Mouse (Mus musculus): ENCODE results near the gene Olfr366. TPM values are rescaled to one million over a fixed set of nuclear protein-coding genes. Genes with fewer than 3 reads are reported as not detected.
"Not testable (repeated sequence)": the region's sequence is repeated elsewhere in the genome, so short reads cannot be mapped to it uniquely, and the experiment has no call there.

Olfr366 gene
- total RNA-seq (2021) = not detected
- long read RNA-seq, experiment 1 = 0 reads
- long read RNA-seq, experiment 2 = 0 reads

DNA sequence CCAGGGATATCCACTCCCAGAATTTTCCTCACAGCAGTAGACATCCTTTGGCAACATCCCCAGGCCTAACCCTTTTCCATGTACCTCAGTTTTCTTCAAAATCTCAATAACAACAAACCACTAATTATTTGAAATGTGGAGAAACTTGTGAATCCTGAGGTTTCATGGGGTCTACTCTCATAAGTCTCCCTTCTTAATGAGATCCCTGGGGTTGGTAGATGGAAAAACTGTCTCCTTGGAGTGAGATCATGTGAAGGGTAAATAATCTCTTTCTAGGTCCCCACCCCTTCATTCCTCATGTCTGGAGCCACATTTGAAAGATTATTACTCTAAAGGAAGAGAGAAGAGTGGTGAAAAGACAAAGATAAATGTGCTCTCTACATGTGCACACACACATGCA, at the start of gene Olfr366:
Gene Olfr366 (plus strand): TSS at position 301 of the 400 bp plus-strand sequence.
- no peak for DNase-seq

GRCm38 (mm10) chr2:37187898-37188297, 23.5 kb upstream of the Olfr366 start, which contains the start of gene Olfr365:
Gene Olfr365 (plus strand): TSS chr2:37188198.
- no peak for DNase-seq

- DNase-seq = not testable (repeated sequence)
Measured at GRCm38 (mm10) chr2:37261781-37262180, 50.4 kb downstream of the Olfr366 start.

Other genes with a start within 250 kb of the Olfr366 start
- gene Olfr357, start 217.7 kb upstream of the Olfr366 start, total RNA-seq (2021) = not detected
- gene Olfr358, start 202.2 kb upstream of the Olfr366 start, total RNA-seq (2021) = not detected
- gene Olfr360, start 145.8 kb upstream of the Olfr366 start, total RNA-seq (2021) = not detected
- not detected for gene Olfr361, start 122.3 kb upstream of the Olfr366 start, total RNA-seq (2021)
- not detected for gene Olfr362, start 93.7 kb upstream of the Olfr366 start, total RNA-seq (2021)
- not detected for gene Olfr364-ps1, start 72.3 kb upstream of the Olfr366 start, total RNA-seq (2021)
- not detected for gene Olfr365, start 23.4 kb upstream of the Olfr366 start, total RNA-seq (2021)
- gene Olfr368, start 114.9 kb downstream of the Olfr366 start, total RNA-seq (2021) = not detected
- gene Pdcl, start 147.8 kb downstream of the Olfr366 start, total RNA-seq (2021) = 10 to 100 TPM; 36.9 to 51.0 TPM
- gene Rc3h2, start 211.3 kb downstream of the Olfr366 start, total RNA-seq (2021) = 10 to 100 TPM; 43.6 to 45.8 TPM
- gene Zbtb26, start 231.6 kb downstream of the Olfr366 start, total RNA-seq (2021) = 1 to 10 TPM; 8.4 to 8.7 TPM
- gene Zbtb6, start 231.6 kb downstream of the Olfr366 start, total RNA-seq (2021) = 10 to 100 TPM; 14.0 to 14.1 TPM
- 10 to 100 TPM; 52.9 to 67.4 TPM for gene Rabgap1, start 231.7 kb downstream of the Olfr366 start, total RNA-seq (2021)